Mouse (Mus musculus) limb, embryonic 14.5 days (tissue): Measurements from ENCODE around the gene Rwdd4a. TPM values are rescaled to one million over a fixed set of nuclear protein-coding genes. Genes with fewer than 3 reads are reported as not detected.

ENCODE experiments used
- ATAC-seq: fragments of 200-750 bp; cut with Nextera tagmentation; 2 replicates; pipeline ENCODE4 v1.8.0; 2017; ENCODE audit warnings: low read depth, moderate number of reproducible peaks, moderate TSS enrichment; ENCODE audit not compliant: low FRiP score
- DNase-seq: peaks from one replicate; pipeline ENCODE4 v3.0.0-alpha.2; 2015; ENCODE audit warnings: low spot score
- H3K27ac ChIP-seq: fragments of 300-500 bp; sonication (generic); replicated peaks from 2 replicates; pipeline ENCODE4 v1.5.1; 2014; ENCODE audit warnings: low read depth, mild to moderate bottlenecking, low read length, moderate library complexity, mixed read lengths
- H3K27me3 ChIP-seq: fragments of 300-500 bp; sonication (generic); 2 replicates; pipeline ENCODE4 v1.6.1; 2014; ENCODE audit warnings: low read length, mixed read lengths; ENCODE audit not compliant: control insufficient read depth, insufficient read depth
- H3K36me3 ChIP-seq: fragments of 300-500 bp; sonication (generic); 2 replicates; pipeline ENCODE4 v1.6.1; 2014; ENCODE audit warnings: mild to moderate bottlenecking, low read length, moderate library complexity, mixed read lengths; ENCODE audit not compliant: control insufficient read depth, insufficient read depth
- H3K4me1 ChIP-seq: fragments of 300-500 bp; sonication (generic); 2 replicates; pipeline ENCODE4 v1.6.1; 2014; ENCODE audit warnings: antibody characterized with exemption, low read length, mixed read lengths; ENCODE audit not compliant: control insufficient read depth, insufficient read depth
- H3K4me2 ChIP-seq: fragments of 300-500 bp; sonication (generic); replicated peaks from 2 replicates; pipeline ENCODE4 v1.6.1; 2014; ENCODE audit warnings: low read depth, mild to moderate bottlenecking, low read length, moderate library complexity; ENCODE audit not compliant: severe bottlenecking
- H3K4me3 ChIP-seq: fragments of 300-500 bp; sonication (generic); replicated peaks from 2 replicates; pipeline ENCODE4 v1.5.1; 2014; ENCODE audit warnings: low read length
- H3K9ac ChIP-seq: fragments of 300-500 bp; sonication (generic); 2 replicates; pipeline ENCODE4 v1.6.1; 2014; ENCODE audit warnings: mild to moderate bottlenecking, low read depth, low read length, moderate library complexity; ENCODE audit not compliant: severe bottlenecking
- H3K9me3 ChIP-seq: fragments of 300-500 bp; sonication (generic); 2 replicates; pipeline ENCODE4 v1.6.1; 2016; ENCODE audit warnings: low read length; ENCODE audit not compliant: control insufficient read depth
- POLR2A ChIP-seq: fragments of 200-500 bp; IDR thresholded peaks from 2 replicates; pipeline ENCODE4 v1.8.0; 2012; ENCODE audit warnings: inconsistent platforms, mild to moderate bottlenecking, moderate library complexity, borderline replicate concordance; ENCODE audit not compliant: insufficient read depth, insufficient read length; ENCODE audit errors: extremely low read depth
- WGBS: fragments of 180-500 bp; shearing (Covaris S2); extraction: QIAGEN DNeasy Blood & Tissue Kit; methylation state at CpG from one replicate; pipeline ENCODE4 v1.1.7; 2014; 5-methylcytosine and 5-hydroxymethylcytosine counted together
- polyA plus RNA-seq, 2 experiments: library from polyadenylated mRNA; depleted of rRNA in 1 of 2; stranded (reverse) in 1 of 2; unstranded in 1 of 2; fragments of >200 nt; fragmentation: Nextera tagmentation in 1 of 2; extraction: Ambion mirVana in 1 of 2; gene quantifications; 2 replicates each; pipeline versions ENCODE4 v1.2.1 to v1.2.3; 2012 to 2014

The Rwdd4a gene
- polyA plus RNA-seq (2012; rRNA removed) = 24.4 and 26.5 TPM in 2 replicates
- 40.5 and 46.7 TPM in 2 replicates for polyA plus RNA-seq (2014; fragmentation: Nextera tagmentation; extraction: Ambion mirVana)

- Histone ChIP-seq H3K4me1 (peaks cover 17% of the 10 kb centered on the region), H3K27ac (peak within 1 kb of the TSS; percentile 62; the same call in 1 of the 2 replicates), H3K9ac (peak within 1 kb of the TSS; percentile 91), H3K4me3 (peak within 1 kb of the TSS; percentile 82), H3K4me2 (peak within 1 kb of the TSS; percentile 65), H3K36me3 (peaks cover 27% of the 10 kb centered on the region), H3K27me3 (no peaks in the 10 kb centered on the region), H3K9me3 (no peaks in the 10 kb centered on the region)
- TF ChIP-seq POLR2A = 0 out of 2 replicates have a peak, but pooled peaks have one; percentile 25
- DNase-seq (peak; percentile 99), ATAC-seq (peak; percentile 100)
- under 1% methylated on average over 65 of the region's 65 CpGs for WGBS
These were observed at the start of gene Rwdd4a, which contains the start of gene Trappc11 for GRCm38 (mm10) chr8:47533344-47534125. Gene Rwdd4a, plus strand, starts transcription at chr8:47533664. Gene Trappc11, minus strand, starts transcription at chr8:47533470.

- no peaks in the 10 kb centered on the region for H3K27me3 ChIP-seq
- H3K27ac ChIP-seq = no peak overlapping the region
- no peaks in the 10 kb centered on the region; the same call in 1 of the 2 replicates for H3K4me1 ChIP-seq
- H3K9ac ChIP-seq = no peak overlapping the region
- DNase-seq (no peak), ATAC-seq (no peak)
- no peaks in the 10 kb centered on the region; the same call in 1 of the 2 replicates for H3K9me3 ChIP-seq
- TF ChIP-seq POLR2A = no peak
- no peak overlapping the region for H3K4me3 ChIP-seq
- H3K36me3 ChIP-seq = peaks cover 28% of the 10 kb centered on the region
- no peak overlapping the region for H3K4me2 ChIP-seq
- 94% methylated on average over 3 of the region's 3 CpGs for WGBS
These were observed 46.2 kb upstream of the Rwdd4a start for GRCm38 (mm10) chr8:47487231-47487630.

- Histone ChIP-seq H3K9me3 (no peaks in the 10 kb centered on the region), H3K27ac (no peak overlapping the region), H3K4me3 (no peak overlapping the region), H3K4me1 (no peaks in the 10 kb centered on the region; the same call in 1 of the 2 replicates), H3K27me3 (no peaks in the 10 kb centered on the region), H3K36me3 (peaks cover 79% of the 10 kb centered on the region), H3K9ac (no peak overlapping the region), H3K4me2 (no peak overlapping the region)
- DNase-seq = no peak
- WGBS = 88% methylated on average over 12 of the region's 12 CpGs
- no peak for ATAC-seq
- TF ChIP-seq POLR2A = no peak
These were observed 40.4 kb upstream of the Rwdd4a start for GRCm38 (mm10) chr8:47493106-47493505.

GRCm38 (mm10) chr8:47494602-47495153 is 38.8 kb upstream of the Rwdd4a start:
- ATAC-seq = no peak
- TF ChIP-seq POLR2A = no peak
- WGBS = 81% methylated on average over 12 of the region's 12 CpGs

GRCm38 (mm10) chr8:47495428-47495827 is 38.0 kb upstream of the Rwdd4a start:
- no peak for TF ChIP-seq POLR2A
- Histone ChIP-seq H3K9me3 (no peaks in the 10 kb centered on the region), H3K27ac (no peak overlapping the region), H3K36me3 (peaks cover 90% of the 10 kb centered on the region), H3K9ac (no peak overlapping the region), H3K4me1 (no peaks in the 10 kb centered on the region; the same call in 1 of the 2 replicates), H3K4me3 (no peak overlapping the region), H3K4me2 (no peak overlapping the region), H3K27me3 (no peaks in the 10 kb centered on the region)
- whole genome bisulfite sequencing = 87% methylated on average over 6 of the region's 6 CpGs
- ATAC-seq (no peak), DNase-seq (no peak)

More at GRCm38 (mm10) chr8:47494602-47495153, 38.8 kb upstream of the Rwdd4a start:
- Histone ChIP-seq H3K4me1 (no peaks in the 10 kb centered on the region; the same call in 1 of the 2 replicates), H3K9me3 (no peaks in the 10 kb centered on the region), H3K36me3 (peaks cover 88% of the 10 kb centered on the region), H3K27me3 (no peaks in the 10 kb centered on the region), H3K27ac (no peak overlapping the region), H3K4me3 (no peak overlapping the region), H3K4me2 (no peak overlapping the region), H3K9ac (no peak overlapping the region)
- DNase-seq = no peak
